Mouse (Mus musculus) c-Kit-negative CD71-positive TER-119-positive erythroid progenitor cells, embryonic 14.5 days (primary cell): ENCODE data around the gene Rab5c.

ENCODE experiments used
- DNase-seq: peaks from one replicate; pipeline ENCODE4 v3.0.0-alpha.2; 2013; ENCODE audit warnings: low read depth, low spot score

The Rab5c gene

DNA sequence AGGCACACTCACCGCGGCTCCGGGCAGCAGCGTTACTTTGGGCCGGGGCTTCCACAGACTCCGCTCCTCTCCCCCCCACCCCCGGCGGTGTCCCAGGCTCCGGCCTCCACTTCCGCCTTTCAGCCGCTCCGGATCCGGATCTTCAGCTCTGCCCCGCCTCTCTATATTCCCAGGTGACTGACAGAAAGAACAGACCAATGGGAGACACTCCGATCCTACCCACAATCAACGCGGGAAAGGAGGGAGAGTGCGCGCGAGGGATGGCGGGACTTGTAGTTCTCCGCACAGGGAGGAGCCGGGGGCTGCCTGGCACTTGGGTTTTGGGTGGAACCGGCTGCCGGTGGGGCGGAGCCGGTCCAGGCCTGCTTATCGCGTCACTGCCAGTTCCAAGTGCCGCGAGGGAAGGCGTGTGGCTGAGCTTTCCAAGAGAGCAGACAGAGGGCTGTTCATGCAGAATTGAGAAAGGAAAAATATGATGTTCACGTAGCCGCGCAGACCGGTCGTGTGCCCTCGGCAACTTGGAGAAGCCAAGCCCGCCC lies at the start of gene Rab5c:
Gene Rab5c, minus strand, starts transcription at position 150 of the 539 bp plus-strand sequence.
- DNase-seq = peak; percentile 99

DNA sequence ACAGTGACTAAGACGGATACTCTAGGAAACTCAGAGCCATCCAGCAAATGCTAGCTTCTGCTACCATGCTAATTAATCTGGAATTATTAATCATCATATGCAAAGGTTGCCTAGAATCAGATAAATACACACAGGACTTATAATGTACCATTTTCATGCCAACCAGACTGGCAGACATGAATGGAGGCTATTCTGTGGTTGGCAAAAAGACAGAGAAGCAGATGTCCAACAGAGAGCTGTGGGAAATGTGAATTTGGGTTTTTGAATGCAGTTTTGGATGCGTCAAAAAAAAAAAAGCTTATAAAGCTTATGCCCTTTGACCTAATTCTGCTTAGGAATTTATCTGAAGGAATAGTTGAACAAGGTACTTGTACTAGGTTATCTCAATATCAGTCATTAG lies 47.8 kb upstream of the Rab5c start:
- DNase-seq = no peak

DNA sequence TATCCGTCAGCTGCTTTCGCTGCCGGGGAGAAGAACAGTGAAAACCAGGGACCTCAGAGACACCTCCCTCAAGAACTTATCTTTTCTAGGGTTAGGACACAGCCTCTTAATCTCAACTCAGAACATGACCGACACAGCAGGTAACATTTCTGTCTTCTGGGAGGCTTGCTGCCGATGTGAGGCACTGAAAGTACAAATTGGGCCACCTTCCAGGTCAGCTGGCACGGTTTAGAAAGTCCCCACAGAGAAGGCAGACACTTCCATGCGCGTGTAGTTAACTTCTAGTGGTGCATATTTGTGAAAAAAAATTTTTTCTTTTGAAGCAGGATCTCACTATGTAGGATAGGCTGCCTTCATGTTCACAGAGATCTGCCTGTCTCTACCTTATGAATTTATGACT lies 46.3 kb upstream of the Rab5c start:
- no peak for DNase-seq

DNA sequence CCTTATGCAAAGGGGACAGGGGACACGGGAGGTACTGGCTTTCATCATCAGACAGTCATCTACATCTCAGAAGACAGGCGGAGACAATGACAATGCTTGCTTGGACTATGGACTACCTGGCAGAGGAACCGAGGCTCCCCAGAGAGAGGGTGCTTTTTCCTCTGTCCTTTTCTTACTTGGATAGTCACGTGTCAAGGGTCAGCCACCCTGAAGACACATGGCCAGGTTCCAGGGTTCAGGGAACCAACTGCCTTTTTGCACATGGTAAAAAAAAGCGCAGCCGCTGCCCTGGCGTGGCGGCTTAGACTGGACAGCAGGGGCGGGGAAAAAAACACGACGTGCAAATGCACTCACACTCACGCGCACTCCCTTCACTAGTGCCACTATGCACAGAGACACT lies 44.6 kb upstream of the Rab5c start:
- DNase-seq = no peak

DNA sequence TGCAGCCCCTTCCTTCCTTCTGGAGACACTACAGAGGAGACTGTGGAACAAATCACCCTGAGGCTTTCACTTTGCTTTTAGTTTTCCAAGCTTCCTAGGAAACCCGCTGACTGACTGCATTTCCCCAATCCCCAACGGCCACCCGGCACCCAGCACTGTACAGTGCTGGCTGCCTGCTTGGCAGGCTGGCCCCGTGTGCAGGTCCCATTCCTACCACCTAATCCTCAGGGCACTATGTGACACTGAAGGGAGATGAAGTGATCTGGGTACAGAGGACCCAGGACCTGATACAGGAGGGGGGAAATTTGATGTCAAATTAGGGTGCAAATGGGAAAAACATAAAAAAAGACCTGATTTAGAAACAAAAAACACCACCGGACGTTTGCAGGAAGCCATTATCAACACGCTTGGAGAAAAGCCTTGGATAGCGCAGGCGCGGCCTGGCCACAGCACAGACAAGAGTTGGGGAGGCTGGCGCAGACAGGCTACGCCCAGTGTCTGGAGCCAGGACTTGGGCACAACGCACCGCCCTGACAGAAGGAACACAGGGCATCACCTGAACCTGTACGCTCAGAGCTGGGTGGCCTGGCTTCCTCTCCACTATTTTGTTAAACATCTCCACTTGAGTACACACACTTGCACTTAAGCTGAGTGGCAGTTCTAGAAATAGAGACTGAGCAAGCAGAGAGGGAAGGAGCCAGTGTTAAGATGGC lies 43.9 kb upstream of the Rab5c start:
- DNase-seq = no peak

DNA sequence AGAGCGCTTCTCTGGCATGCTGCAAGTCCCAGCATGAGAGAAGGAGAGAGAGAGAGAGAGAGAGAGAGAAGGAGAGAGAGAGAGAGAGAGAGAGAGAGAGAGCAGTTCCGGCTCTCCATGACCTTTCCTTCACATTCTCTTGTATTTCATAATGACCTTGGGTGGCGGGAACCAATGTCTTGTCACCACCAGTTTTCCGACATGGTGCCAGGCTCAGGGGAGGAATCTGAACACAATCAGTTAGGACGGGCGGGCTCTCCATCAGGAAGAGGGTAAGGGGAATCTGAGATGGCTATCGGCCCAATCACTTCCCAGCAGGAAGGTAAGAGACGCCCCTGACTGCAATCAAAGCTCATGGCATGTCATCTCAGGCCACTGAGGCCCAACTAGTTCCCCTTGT lies 42.2 kb upstream of the Rab5c start:
- no peak for DNase-seq

DNA sequence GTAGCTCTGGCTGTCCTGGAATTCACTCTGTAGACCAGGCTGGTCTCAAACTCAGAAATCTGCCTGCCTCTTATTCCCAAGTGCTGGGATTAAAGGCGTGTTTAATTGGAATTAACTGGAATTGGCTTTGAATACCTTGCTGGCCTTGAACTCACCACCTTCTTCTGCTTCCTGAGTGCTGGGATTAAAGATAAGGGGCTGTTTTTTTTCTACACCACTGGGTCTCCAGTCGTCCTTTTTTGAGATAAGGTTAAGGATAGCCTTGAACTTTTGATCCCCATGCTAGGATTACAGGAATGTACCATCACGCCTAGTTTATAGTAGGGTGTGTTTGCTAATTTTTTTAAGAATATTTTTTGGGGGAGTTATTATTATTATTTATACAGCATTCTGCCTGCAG lies 40.1 kb upstream of the Rab5c start:
- no peak for DNase-seq

DNA sequence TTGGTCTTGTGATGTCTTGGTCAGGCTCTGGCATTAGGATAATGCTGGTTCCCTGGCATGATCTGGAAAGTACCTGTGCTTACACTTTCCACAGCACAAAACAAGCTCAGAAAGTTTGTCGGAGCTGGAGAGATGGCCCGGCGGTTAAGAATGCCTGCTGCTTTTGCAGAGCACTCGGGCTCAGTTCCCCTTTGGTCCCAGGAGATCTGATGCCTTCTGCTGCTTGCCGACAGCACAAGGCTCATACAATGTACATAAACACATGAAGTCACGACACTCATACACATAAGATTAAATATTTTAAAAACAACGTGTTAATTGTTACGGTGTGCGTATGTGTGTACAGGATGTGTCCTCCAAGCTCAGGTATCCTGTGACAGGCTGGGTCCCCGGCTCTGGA lies 37.9 kb upstream of the Rab5c start:
- no peak for DNase-seq

DNA sequence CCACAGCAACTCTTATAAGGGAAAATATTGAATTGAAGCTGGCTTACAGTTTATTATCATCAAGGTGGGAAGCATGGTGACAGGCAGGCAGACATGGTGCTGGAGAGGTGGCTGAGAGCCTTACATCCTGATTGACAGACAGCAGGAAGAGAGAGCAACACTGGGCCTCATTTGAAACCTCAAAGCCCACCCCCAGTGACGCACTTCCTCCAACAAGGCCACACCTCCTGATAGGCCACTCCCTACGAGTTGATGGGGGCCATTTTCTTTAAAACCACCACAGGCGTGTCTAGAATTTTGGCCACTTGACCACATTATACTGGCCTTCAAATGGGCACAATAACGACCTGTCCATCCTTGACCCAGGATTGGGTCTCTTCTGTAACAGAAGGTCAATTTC lies 36.2 kb upstream of the Rab5c start:
- no peak for DNase-seq

DNA sequence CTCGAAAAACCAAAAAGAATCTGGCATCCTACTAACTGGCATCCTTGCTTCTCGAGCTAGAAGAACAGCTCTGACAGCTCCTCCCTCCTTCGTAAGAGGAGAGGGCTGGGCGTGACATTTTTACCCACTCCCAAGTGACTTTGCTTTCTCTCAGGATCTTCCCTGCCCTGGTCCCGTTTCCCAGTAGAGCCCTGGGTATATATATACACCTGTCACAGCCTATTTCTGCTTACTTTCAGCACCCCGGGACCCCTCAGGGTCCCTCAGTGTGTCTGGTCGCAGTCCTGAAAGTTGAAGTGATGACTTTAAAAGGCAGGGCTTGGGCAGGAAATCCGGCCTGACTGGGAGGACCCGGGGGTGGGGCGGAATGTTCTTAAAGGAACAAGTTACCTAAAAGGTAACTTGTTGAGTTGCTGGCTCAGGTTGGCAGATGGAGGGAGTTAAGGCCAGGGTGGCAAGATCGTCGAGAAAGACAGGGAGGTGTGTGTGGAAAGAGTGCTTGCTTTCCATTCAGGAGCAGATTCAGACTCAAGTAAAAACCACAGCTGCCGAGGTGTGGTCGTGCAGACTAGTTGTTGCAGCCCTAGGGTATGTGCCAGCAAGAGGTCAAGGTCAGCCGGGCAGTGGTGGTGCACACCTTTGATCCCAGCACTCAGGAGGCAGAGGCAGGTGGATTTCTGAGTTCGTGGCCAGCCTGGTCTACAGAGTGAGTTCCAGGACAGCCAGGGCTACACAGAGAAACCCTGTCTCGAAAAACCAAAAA lies 32.8 kb upstream of the Rab5c start, which contains the start of gene Ghdc:
Gene Ghdc, minus strand, starts transcription at position 312 of the 763 bp plus-strand sequence.
- no peak for DNase-seq

DNA sequence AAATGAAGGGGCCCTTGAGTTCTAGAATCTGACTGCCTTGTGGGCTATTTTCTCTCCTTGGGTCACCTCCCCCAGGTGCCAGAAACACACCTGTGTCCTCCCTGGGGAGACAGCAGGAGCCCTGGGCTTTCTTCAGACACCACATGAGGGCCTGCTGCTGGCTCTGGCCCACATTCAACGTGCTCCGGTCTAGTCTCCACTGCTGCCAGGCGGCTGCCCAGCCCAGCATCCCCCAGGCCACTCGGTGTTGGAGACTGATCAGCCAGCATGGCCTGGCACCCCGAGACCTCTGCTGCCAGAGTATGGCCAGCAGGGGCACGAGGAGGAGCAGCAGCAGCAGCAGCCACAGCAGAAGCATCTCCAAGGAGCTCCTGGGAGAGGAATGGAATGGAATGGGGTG lies 32.0 kb upstream of the Rab5c start:
- DNase-seq = no peak

DNA sequence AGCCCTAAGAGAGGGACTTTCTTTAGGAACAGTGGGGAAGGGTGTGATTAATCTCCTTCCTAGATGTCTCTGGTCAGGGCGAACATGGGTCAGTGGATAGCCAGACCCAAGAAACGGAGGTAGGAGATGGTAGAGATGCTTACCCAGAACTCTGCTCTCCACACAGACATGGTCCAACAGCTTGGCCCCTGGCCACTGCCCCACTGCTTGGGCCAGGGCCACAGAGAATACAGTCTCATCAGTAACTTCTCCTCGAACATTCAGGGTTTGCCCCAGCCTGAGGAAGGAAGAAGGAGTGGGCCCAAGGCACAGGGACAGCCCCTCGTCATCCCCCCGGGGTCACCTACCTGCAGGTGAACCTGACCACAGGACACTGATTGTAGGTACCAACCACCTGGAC lies 29.9 kb upstream of the Rab5c start:
- no peak for DNase-seq

DNA sequence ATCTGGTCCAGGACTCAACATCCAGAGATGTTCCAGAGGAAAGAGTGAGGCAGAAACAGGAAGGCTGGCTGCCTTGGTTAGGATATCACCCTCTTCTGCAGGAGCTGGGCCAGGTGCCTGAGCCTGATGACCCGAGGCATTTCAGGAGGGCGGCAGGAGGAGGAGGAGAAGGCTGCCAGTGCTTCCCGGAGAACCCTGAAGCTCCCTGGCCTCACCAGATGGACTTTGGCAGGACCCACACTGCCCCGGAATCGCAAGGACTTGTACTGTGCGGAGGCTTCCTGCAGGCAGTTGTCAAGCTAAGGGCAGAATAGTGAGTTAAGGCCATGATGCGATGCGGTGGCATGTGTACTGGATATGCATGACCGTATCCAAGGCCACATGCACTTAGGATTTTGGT lies 28.7 kb upstream of the Rab5c start:
- DNase-seq = no peak

DNA sequence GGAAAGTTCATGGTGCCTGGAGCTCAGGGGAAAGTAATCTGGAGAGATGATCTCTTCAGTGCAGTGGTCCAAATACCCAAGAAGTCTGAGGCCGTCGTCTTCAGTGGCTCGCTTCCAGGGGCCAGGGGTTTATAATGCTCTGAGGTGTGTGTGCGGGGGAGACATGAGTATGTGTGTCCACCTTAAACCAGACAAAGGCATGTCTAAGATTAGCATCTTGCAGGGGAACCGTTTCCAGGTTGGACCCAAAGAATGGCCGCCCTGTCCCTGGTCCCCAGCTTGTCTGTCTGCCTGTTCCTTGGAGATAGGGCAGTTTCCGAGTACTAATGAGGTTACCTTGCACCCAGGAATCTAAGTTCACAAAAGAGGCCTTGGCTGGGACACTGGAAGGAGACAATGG lies 24.8 kb upstream of the Rab5c start, which contains the start of gene Hcrt:
Gene Hcrt, minus strand, starts transcription at position 101 of the 400 bp plus-strand sequence.
- DNase-seq = no peak

DNA sequence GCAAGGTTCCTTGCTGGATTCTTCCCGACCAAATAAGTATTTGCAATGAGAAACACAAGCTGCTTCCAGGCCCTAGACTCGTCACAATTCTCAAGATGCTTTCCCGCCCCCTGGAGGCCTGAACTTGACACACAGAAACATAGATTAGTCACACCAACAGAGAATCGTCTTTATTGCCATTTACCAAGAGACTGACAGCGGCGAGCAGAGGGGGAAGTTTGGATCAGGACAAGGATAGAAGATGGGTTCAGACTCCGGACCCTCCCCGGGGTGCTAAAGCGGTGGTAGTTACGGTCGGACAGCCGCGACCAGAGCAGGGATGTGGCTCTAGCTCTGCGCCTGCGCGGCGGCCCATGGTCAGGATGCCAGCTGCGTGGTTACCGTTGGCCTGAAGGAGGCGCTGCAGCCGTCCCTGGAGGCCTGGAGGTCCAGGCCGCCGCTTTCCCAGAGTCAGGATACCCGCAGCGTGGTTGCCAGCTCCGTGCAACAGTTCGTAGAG lies 23.6 kb upstream of the Rab5c start:
- DNase-seq = peak; percentile 40

DNA sequence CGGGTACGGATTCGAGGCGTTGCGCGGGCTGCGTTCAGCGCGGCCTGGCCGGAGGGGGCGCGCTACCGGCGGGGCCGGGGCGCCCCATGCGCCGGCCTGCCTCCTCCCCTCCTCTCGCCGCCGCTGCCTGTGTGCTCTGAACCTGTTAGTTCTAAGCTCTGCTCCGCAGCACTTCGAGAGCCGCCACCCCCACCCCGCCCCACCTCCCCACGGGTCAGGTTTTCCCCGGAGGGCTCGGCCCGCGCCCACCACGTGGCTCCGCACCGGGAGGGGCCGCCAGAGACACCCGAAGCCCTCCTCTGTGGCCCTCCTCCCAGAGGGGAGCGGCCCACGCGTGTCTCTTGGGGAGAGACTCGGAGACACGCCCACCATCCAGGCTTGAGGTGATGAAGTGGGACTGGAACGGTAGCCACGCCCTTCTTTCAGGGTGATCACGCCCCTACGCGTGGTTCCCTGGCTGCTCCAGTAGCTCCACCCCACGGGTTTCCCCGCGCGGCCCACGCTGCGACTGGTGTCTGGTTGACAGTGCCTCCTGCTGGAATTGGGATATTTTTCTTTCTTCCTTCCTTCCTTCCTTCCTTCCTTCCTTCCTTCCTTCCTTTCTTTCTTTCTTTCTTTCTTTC lies 21.7 kb upstream of the Rab5c start, which contains the start of gene Kcnh4:
Gene Kcnh4, minus strand, starts transcription at position 332 of the 623 bp plus-strand sequence.
- DNase-seq = peak; percentile 49

DNA sequence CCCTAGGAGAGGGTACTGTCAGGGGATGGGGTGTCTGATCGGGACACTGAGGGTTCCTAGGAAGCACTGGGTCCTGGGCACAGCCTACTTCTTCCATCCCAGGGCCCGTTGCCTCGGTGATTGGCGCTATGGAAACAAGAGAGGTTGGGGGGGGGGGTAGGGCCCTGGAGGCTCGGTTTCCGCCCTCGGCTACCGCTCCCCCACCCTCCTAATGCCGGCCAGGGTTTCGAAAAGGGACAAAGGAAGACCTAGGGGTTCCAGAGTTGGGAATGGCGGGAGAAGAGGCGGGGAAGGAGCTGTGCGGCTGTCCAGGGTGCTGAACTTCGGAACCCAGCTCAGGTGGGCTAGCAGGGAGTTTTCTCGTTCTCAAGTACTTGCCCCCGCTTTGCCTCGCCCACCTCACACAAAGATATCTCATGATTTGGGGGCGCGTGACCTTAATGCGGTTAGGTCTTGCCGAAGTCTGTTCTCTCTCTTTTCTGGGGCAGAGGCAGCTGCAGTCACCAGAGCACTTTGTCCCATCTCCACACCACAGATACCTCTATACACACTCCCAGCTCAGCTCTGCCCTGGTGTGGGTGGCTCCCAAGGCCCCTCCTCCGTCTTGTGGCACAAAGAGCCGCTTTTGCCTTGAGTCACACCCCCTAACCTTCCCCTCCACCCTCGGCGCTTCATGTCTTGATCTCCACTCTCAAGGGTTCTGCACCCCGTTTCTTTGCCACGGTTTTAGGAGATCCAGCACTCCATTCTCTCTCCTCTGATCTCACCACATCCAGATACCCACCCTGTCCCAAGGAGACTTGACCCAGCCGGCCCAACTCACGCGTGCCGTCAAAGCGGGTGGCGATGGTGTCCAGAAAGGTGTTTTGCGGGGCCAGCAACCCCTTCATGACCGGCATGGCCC lies 20.9 kb upstream of the Rab5c start:
- DNase-seq = no peak

DNA sequence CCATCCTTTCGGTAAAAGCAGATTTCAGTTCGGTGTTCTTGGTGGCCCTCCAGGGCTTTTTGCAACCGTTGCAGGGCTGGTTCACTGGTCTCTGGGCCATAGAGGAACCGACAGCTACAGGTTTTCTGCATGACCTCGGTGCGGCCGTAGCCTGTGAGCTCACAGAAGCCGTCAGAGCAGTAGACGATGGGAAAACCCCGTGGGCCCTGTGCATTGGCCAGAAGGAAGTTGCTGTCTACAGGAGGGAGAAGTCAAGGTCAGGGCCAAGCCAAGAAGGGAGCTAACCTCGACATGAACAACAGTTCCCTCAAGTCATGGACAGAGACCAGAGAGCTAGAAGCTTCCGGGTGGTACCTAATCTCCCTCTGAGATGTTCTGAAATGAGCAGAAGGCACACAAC lies 19.6 kb upstream of the Rab5c start:
- DNase-seq = no peak

DNA sequence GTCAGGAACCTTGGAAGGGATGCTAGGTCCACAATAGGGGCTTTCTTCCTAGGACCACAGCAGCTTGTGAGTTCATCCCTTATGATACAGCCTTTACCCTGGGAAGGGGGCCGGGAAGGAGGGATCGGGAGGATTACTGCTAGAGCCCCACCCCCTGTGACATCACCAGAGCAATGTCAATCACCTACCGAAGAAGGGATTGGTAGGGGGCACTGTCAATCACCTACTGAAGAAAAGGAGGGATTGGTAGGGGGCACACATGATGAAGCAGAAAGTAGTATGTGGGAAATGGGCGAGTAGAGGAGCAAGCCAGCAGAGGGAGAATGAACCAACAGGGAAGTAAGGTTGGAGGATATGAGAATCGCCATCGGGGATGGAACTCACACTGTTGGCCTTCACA lies 18.5 kb upstream of the Rab5c start:
- no peak for DNase-seq

DNA sequence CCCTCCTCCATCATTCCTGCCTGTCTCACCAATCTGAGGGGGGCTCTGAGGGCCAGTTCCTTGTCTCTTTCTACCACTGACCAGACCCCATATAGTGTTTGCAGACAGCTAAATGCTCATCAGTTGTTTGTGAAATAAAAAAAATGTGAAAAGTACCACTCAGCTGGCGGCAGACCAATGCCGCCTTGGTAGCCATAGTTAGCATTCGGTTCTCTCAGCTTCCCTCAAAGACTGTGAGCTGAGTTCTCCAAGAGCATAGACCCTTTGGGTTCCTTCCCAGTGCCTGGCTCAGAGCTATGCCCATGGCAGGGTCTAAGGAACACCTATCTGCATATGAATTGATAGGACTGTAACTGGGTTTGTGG lies 16.7 kb upstream of the Rab5c start:
- no peak for DNase-seq

DNA sequence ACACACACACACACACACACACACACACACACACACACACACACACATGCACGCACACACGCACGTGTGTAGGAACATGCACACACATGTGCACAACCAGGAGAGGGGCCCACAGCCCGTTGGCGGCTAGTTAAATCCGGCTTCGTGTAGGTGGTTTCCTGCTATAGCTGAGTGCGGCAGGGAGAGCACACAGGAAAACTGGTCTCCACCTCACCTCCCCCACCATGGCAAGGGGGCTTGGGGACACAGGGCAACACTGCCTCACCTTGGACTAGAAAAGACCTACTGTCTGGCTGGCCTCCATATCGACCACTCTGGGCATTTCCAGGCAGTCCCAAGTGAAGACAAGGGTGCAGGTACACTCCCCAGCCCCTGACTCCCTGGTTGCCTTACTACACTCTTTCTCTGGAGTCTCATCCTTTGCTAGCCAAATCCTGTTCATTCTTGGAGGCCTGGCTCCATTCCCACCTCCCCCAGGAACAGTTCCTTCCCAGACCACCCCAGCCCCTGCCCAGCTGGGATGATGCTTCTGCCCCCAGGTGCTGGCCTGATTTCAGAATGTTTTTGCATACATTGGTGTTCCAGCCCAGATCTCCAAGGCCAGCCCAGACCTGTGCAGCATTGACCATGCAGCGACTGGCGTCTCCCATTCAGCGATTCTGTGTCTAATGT lies 16.1 kb upstream of the Rab5c start:
- DNase-seq = no peak
